Mouse (Mus musculus) midbrain, postnatal 0 days (tissue): ENCODE data around the gene Nmrk1. TPM values are rescaled to one million over a fixed set of nuclear protein-coding genes. Genes with fewer than 3 reads are reported as not detected.

Experiments used
- ATAC-seq: fragments of 200-750 bp; cut with Nextera tagmentation; 2 replicates; pipeline ENCODE4 v1.8.0; 2017; ENCODE audit warnings: moderate number of reproducible peaks, mild to moderate bottlenecking, moderate TSS enrichment, moderate library complexity; ENCODE audit not compliant: low FRiP score
- DNase-seq: peaks from one replicate; pipeline ENCODE4 v3.0.0-alpha.2; 2015; ENCODE audit warnings: low spot score
- H3K27ac ChIP-seq: fragments of 300-500 bp; sonication (generic); 2 replicates; pipeline ENCODE4 v1.5.1; 2014; ENCODE audit warnings: low read depth, mild to moderate bottlenecking, low read length, mixed read lengths
- H3K27me3 ChIP-seq: fragments of 300-500 bp; sonication (generic); 2 replicates; pipeline ENCODE4 v1.6.1; 2014; ENCODE audit warnings: low read length, control low read depth, mixed read lengths; ENCODE audit not compliant: insufficient read depth
- H3K36me3 ChIP-seq: fragments of 300-500 bp; sonication (generic); 2 replicates; pipeline ENCODE4 v1.6.1; 2014; ENCODE audit warnings: low read length, control low read depth, mixed read lengths; ENCODE audit not compliant: insufficient read depth
- H3K4me1 ChIP-seq: fragments of 300-500 bp; sonication (generic); 2 replicates; pipeline ENCODE4 v1.6.1; 2014; ENCODE audit warnings: mild to moderate bottlenecking, control low read depth, antibody characterized with exemption, low read length, mixed read lengths; ENCODE audit not compliant: insufficient read depth
- H3K4me2 ChIP-seq: fragments of 300-500 bp; sonication (generic); 2 replicates; pipeline ENCODE4 v1.6.1; 2014; ENCODE audit warnings: low read depth, mild to moderate bottlenecking, low read length, mixed read lengths; ENCODE audit not compliant: poor library complexity, severe bottlenecking
- H3K4me3 ChIP-seq: fragments of 300-500 bp; sonication (generic); 2 replicates; pipeline ENCODE4 v1.5.1; 2014; ENCODE audit warnings: low read depth, mild to moderate bottlenecking, low read length, moderate library complexity
- H3K9ac ChIP-seq: fragments of 300-500 bp; sonication (generic); replicated peaks from 2 replicates; pipeline ENCODE4 v1.6.1; 2014; ENCODE audit warnings: mild to moderate bottlenecking, low read length, moderate library complexity, mixed read lengths; ENCODE audit not compliant: poor library complexity, severe bottlenecking
- H3K9me3 ChIP-seq: fragments of 300-500 bp; sonication (generic); 2 replicates; pipeline ENCODE4 v1.6.1; 2016; ENCODE audit warnings: low read length, control low read depth
- CTCF ChIP-seq: IDR thresholded peaks from 2 replicates; pipeline ENCODE4 v1.5.1; 2016; ENCODE audit warnings: antibody characterized with exemption, mild to moderate bottlenecking
- WGBS: fragments of 180-500 bp; shearing (Covaris S2); extraction: QIAGEN DNeasy Blood & Tissue Kit; methylation state at CpG from one replicate; pipeline ENCODE4 v1.1.7; 2014; 5-methylcytosine and 5-hydroxymethylcytosine counted together
- polyA plus RNA-seq: library from polyadenylated mRNA; unstranded; fragments of >200 nt; fragmentation: Nextera tagmentation; extraction: Ambion mirVana; gene quantifications from 2 replicates; pipeline ENCODE4 v1.2.1, GENCODE M21; 2015
- total RNA-seq: library from RNA; depleted of rRNA; stranded (reverse); fragments of >200 nt; gene quantifications from 2 replicates; pipeline ENCODE4 v1.2.3, GENCODE M21; 2014

The Nmrk1 gene
- total and polyA plus RNA-seq, 2 experiments from 2014 or later, result 3.9 to 4.3 TPM

DNA sequence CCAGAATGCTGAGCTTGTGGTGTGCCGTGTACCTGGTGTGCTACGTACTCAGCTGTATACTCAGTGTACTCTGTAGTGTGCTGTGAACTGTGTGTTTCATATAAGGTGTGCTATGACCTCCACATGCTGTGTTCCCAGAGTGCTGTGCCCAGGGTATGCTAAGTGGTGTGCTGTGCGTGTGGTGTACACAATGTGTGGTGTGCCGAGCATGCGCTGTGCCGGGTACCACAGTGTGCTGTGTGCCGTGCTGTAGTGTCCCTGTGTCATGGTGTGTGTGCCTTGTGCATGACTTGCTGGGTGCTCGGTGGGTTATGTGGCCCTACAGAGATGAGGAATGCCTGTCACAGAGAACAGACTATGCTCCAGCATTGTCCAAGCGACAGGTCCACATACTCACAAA lies 31.1 kb upstream of the Nmrk1 start:
- WGBS, result 95% methylated on average over 9 of the region's 9 CpGs
- H3K9ac ChIP-seq, result no peak overlapping the region
- H3K4me2 ChIP-seq, result no peak overlapping the region
- no peaks in the 10 kb centered on the region for H3K9me3 ChIP-seq
- no peak for DNase-seq
- no peaks in the 10 kb centered on the region for H3K36me3 ChIP-seq
- H3K27me3 ChIP-seq, result no peaks in the 10 kb centered on the region
- H3K27ac ChIP-seq, result no peak overlapping the region
- ATAC-seq, result no peak
- TF ChIP-seq CTCF, result no peak
- no peaks in the 10 kb centered on the region for H3K4me1 ChIP-seq
- H3K4me3 ChIP-seq, result no peak overlapping the region

- no peaks in the 10 kb centered on the region for H3K27me3 ChIP-seq
- no peak overlapping the region for H3K27ac ChIP-seq
- no peaks in the 10 kb centered on the region for H3K9me3 ChIP-seq
- no peak overlapping the region for H3K9ac ChIP-seq
- no peaks in the 10 kb centered on the region for H3K36me3 ChIP-seq
- DNase-seq (no peak), ATAC-seq (no peak)
- no peak for TF ChIP-seq CTCF
- no peaks in the 10 kb centered on the region for H3K4me1 ChIP-seq
- H3K4me3 ChIP-seq, result no peak overlapping the region
- 82% methylated on average over 6 of the region's 6 CpGs for WGBS
- H3K4me2 ChIP-seq, result no peak overlapping the region
Observed at GRCm38 (mm10) chr19:18603011-18603410, 28.7 kb upstream of the Nmrk1 start.

DNA sequence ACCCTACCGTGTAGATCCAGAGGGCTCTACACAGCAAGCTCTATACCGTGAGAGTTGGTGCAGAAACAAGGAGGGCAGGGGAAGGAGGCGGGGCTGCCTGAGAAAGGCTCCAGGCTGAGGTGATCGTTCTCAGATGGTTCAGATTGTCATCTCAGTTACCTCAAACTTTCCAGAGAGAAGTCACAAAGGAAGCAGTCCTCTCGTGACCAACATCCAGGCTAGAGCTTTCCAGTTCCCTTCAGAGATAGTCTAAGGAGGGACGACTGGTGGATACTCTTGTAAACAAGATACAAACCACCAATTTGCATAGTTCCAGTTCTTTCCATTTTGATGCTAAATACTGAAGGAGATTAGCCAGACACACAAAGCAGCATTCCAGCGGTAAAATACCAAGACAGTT lies 23.8 kb upstream of the Nmrk1 start:
- no peak overlapping the region for H3K27ac ChIP-seq
- no peaks in the 10 kb centered on the region for H3K27me3 ChIP-seq
- DNase-seq (no peak), ATAC-seq (no peak)
- H3K36me3 ChIP-seq, result no peaks in the 10 kb centered on the region
- H3K4me2 ChIP-seq, result no peak overlapping the region
- H3K9me3 ChIP-seq, result no peaks in the 10 kb centered on the region
- no peak for TF ChIP-seq CTCF
- no peak overlapping the region for H3K4me3 ChIP-seq
- no peaks in the 10 kb centered on the region for H3K4me1 ChIP-seq
- 51% methylated on average over 7 of the region's 7 CpGs for WGBS
- no peak overlapping the region for H3K9ac ChIP-seq

GRCm38 (mm10) chr19:18608975-18609374 lies 22.8 kb upstream of the Nmrk1 start:
- Histone ChIP-seq H3K4me2 (no peak overlapping the region), H3K27me3 (no peaks in the 10 kb centered on the region), H3K9me3 (no peaks in the 10 kb centered on the region), H3K9ac (no peak overlapping the region), H3K4me1 (no peaks in the 10 kb centered on the region), H3K27ac (no peak overlapping the region), H3K4me3 (no peak overlapping the region), H3K36me3 (no peaks in the 10 kb centered on the region)
- no peak for ATAC-seq
- 74% methylated on average over 6 of the region's 6 CpGs for WGBS
- DNase-seq, result no peak
- TF ChIP-seq CTCF, result no peak

DNA sequence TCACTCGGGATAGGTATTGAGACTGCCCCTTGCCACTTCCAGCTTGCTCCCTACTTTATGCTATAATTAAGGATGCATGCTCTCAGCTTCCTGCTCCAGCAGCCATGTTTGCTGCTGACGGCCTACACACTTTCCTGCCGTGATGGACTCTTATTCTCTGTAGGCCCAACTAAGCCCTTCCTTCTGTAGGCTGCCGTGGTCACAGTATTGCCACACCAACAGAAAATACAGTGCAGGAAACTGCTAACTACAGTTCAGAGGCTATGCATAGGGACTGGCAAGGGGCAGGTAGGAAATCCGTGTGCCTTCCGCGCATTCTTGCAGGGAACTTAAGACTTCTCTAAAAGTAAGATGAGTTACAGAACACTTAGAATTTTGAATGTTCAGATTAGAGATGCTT lies 17.4 kb upstream of the Nmrk1 start:
- H3K4me3 ChIP-seq, result no peak overlapping the region
- no peaks in the 10 kb centered on the region for H3K36me3 ChIP-seq
- H3K27me3 ChIP-seq, result no peaks in the 10 kb centered on the region
- ATAC-seq (no peak), DNase-seq (no peak)
- TF ChIP-seq CTCF, result no peak
- no peaks in the 10 kb centered on the region for H3K4me1 ChIP-seq
- WGBS, result 83% methylated on average over 7 of the region's 7 CpGs
- H3K4me2 ChIP-seq, result no peak overlapping the region
- no peak overlapping the region for H3K9ac ChIP-seq
- no peaks in the 10 kb centered on the region for H3K9me3 ChIP-seq
- H3K27ac ChIP-seq, result no peak overlapping the region

- H3K36me3 ChIP-seq, result no peaks in the 10 kb centered on the region
- 74% methylated on average over 9 of the region's 9 CpGs for WGBS
- H3K27ac ChIP-seq, result peak overlapping the region; percentile 27; the same call in 1 of the 2 replicates
- H3K9ac ChIP-seq, result no peak overlapping the region
- TF ChIP-seq CTCF, result no peak
- H3K27me3 ChIP-seq, result no peaks in the 10 kb centered on the region
- no peaks in the 10 kb centered on the region for H3K4me1 ChIP-seq
- H3K4me2 ChIP-seq, result no peak overlapping the region
- no peaks in the 10 kb centered on the region for H3K9me3 ChIP-seq
- DNase-seq, result no peak
- ATAC-seq, result no peak
- H3K4me3 ChIP-seq, result no peak overlapping the region
Observed at GRCm38 (mm10) chr19:18615680-18616240, 16.0 kb upstream of the Nmrk1 start.
